Mouse (Mus musculus) gastrocnemius, postnatal 4 days (tissue): ENCODE data around the gene Gclc. TPM values are rescaled to one million over a fixed set of nuclear protein-coding genes. Genes with fewer than 3 reads are reported as not detected.

Experiments used
- DNase-seq, 2 experiments: peaks; one replicate each; pipeline ENCODE4 v3.0.0; 2021 to 2022; ENCODE audit warnings: low spot score in 2 of 2, mixed read lengths in 2 of 2
- long read RNA-seq, 2 experiments: library from polyadenylated mRNA; stranded (forward); transcript quantifications; one replicate each; pipeline ENCODE4 v2.0.0; 2021
- total RNA-seq, 2 experiments: library from RNA; stranded (reverse); gene quantifications; 2 replicates each; pipeline ENCODE4 v1.2.3; 2021

Gclc gene
- 10 to 100 TPM in 1 of 2 experiments, 1 to 10 TPM in 1; 7.2 to 10.1 TPM for total RNA-seq
- long read RNA-seq, experiment 1, transcript Gclc-201 (16 exons, 3,423 nt) = major isoform, 16 of 21 reads
- long read RNA-seq, experiment 1, partial matches to known transcripts = 0 of 21 reads
- long read RNA-seq, experiment 1, other reads (novel, unspliced or antisense) = 5 of 21 reads
- long read RNA-seq, experiment 2, transcript Gclc-201 (16 exons, 3,423 nt) = major isoform, 9 of 19 reads
- long read RNA-seq, experiment 2, partial matches to known transcripts = 1 of 19 reads
- long read RNA-seq, experiment 2, other reads (novel, unspliced or antisense) = 9 of 19 reads

DNA sequence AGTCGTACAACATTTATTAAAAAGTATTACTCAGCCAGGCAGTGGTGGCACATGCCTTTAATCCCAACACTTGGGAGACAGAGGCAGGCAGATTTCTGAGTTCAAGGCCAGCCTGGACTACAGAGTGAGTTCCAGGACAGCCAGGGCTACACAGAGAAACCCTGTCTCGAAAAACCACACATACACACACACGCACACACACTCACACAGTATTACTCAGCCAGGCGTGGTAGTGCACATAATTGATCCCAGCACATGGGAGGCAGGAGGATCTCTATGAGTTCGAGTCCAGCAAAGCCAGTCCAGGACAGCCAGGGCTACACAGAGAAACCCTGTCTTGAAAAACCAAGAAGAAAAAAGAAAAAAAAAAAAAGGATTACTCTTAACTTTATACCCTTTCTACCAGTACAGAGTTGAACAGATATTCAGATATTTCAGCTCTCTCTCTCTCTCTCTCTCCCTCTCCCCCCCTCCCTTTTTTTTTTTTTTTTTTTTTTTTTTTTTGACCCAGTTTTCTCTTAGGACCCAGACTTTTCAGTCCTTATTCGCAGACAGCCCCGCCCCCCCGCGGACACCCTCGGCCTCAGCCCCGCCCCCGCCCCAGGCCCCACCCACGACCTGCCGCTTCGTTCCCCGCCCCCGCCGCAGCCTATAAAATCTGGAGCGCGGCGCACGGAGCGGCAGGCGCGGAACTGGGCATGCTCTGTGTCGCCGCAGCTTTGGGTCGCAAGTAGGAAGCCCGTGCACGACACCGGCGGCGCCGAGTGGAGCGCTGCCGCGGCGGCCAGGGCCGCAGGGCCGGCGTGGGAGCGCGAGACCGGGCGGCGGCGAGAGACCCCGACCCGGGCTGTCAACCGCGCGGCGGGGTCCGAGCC is at the start of gene Gclc:
Gene Gclc (plus strand): TSS at position 683 of the 875 bp plus-strand sequence.
- DNase-seq = peak; percentile 75 to 89

DNA sequence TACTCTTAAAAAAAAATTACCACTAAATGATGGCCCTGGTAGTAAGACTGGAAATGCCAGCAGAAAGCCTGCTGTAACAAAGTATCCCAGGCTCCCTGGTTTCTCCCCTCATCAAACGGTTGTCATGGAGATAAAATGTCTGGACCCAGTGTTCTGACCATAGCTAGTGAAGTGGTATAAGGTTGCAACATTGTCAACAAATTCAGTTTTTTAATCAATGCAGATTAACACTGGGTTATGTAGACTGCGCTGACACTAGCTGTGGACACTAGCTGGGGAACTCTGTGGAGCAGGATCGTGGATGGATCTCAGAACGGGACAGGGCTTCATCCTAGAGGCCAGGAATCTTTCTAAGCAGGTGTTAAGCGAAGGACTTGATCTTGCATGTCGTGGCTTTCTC is 47.8 kb upstream of the Gclc start:
- DNase-seq = no peak

DNA sequence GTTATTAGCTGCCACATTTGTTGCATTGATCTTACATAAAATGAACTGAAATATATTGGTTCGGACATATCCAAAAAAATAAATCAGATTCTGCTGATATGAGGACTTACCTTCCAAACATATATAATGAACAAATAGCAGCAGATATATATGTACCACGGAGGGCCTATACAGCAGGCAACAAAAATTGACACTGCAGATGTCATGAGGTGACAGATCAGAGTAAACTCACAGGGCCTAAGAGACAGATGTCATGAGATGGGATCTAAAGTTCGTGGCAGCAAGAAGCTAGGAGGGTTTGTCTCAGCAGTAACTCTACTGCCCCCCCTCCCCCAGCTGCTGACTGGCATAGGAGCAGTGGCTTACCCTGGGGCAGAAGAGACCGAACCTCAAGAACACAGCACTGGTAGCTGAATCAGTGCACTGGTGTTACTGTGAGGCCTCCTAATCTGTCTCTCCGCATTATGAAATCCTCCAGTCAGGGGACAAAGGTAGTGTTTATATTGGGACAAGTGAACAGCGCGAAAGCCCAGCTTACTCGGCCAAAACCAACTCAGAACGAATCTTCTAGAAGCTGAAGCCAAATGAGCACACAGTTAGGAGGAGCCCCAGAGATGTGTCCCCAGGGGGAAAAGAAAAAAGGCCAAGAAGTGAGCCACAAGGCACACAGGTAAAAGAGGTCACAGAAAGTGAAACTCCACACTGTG is 46.7 kb upstream of the Gclc start:
- no peak for DNase-seq

DNA sequence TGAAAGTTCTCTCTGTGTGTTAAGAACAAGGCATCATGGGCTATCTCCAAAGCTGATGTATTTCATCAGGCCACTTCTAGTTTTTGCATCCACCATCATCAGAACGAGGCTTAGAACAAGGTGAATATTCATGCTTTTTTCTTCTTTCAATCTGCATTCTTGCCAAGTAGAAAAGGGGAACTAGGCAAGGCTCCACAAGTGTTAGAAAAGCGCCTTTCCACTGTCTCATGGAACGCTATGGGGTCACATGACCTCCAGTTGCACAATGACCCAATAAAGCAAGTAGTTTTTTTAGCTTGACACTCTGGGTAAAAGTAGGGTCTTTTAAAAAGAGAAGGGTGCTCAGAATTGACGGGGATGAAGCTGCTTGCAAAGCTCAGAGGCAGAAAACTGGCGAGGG is 45.4 kb upstream of the Gclc start:
- DNase-seq = no peak

DNA sequence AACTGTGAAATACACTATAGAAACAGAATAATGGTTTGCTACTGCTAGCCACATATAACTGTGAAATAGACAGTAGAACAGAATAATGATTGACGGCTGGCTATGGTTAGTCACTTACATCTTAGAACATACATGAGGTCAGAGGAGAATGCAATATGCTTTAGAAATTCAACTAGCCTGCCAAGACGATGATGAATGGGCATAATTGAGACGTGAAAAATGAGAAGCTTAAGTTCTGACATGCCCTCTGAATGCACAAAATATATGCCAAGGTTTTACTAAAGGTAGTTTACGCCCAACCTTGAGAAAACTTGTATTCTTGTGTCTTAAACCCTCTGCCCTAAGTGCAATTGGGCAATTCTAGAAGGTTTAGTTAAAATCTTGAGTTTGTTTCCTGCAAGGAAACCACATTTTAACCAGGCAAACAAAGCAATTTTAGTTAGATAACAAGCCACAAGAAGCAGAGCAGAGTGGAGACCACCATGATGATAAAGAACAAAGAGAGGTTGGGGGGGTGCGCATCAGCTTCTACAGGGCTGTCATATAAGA is 43.2 kb upstream of the Gclc start:
- no peak for DNase-seq

DNA sequence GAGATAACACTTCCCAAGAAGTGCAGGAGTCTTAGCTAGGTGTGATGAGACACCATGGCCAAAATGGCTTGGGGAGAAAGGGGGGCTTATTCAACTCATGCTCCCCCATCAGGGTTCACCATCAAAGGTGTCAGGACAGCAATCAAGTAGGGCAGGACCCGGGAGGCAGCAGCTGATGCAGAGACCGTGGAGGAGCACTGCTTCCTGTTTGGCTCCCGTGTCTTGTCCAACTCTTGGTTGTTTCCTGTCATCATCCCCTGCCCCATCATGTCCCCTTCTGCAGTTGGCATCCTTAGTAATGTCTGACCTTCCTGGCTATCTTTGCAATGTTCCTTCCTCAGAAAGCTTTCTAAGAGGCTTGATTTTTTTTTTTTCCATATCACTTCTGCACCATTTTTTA is 41.5 kb upstream of the Gclc start:
- DNase-seq = no peak

DNA sequence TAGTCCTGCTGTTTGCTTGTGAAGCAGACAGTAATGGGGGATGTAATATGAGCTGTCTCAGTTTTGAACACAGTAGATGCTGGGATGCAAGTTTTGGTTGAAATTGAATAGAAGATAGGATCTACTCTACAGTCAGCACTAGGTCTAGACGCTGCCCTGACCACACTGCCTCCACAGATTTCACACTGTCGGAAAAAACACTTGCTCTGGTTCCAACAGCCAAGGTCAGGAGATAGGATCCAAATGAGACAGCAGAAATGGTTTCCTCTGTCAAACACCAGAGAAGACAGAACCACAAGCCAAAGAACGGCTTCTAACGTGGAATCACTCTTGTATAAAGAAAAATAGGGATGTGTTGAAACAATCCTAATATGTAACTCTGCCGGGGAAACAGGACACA is 41.0 kb upstream of the Gclc start:
- no peak for DNase-seq

DNA sequence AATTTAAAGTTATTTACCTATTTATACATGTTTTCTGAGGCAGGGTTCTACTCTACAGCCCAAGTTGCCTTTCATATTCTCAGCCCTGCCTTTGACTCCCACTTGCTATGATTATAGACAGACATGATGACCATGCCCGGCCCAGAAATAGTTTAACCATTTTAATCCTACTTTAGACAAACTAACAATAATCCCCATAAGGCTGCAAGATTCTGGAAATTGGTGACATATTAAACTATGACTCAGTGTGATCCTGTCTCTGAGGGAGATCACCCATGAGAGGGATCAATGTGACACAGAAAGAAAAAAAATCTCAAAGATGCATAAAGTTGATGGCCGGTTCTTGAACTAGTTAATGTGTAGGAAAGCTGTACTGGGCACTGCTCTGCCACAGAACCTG is 39.1 kb upstream of the Gclc start:
- no peak for DNase-seq

DNA sequence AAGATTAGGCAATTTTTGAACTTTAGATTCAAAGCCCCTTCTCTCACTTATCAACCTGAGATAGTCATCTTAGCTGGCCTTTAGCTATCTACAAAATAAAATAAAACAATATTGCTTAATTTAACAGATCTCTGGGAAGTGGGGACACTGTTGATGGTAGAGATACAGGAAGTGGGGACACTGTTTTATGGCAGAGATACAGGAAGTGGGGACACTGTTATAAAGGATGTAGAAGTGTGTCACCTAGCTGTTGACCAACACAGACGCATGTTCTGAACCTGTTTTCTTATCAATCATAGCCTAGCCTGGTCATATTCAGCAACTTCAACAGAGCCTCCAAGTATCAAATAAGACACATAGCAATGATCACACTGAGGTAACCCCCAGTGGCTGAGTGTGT is 38.3 kb upstream of the Gclc start:
- no peak for DNase-seq

DNA sequence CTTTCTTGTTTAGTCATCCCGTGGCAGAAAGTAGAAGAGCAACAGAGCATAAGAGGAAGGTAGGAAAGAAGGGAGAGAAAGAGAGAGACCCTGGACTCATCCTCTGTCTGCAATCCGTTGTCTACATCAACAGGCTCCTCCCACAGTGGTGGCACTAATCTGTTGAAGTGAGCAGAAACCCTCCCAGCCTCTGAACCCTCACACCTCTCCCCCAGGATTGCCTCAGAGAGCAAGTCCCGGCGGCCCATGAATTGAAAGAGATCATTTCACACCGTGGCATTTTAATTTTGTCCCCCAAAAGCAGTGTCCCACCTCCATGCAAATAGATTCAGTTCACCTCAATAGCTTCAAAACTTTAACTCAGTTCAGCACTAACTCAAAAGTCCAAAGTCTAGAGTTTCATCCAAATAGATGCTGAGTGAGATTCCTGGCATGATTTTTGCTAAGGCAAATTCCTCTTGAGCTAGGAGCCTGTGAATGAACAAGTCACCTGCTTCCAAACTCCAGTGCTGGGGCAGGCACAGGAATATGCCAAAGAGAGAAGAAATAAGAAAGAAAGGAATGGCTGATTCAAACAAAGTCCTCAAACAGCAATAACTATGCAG is 36.4 kb upstream of the Gclc start:
- DNase-seq = no peak

DNA sequence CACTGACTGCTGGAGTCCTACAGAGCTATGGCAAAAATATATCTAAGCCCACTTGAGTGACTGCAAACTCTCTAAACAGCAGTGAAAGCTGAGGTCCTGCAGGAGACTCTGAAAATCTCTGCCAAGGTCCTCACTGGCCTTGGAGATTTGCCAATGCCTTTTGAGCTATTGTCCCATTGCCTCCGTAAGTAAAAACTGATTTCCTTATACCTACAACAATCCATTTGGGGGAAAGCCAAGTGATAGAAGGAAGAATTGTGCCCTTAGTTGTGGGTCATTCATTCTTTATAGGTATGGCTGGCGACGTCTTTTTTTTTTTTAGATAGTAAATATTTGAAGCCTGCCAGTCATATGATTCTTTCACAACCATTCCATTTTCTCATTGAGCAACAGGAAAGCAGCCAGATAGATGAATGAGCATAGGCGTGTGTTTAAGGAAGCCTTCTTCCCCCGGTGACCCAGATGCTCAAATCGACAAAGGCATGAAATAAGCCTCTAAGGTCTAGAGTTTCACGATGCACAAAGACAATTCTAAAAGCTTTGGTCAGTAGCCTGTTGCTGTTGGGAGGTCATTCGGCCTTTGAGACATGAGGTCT is 35.4 kb upstream of the Gclc start:
- no peak for DNase-seq

DNA sequence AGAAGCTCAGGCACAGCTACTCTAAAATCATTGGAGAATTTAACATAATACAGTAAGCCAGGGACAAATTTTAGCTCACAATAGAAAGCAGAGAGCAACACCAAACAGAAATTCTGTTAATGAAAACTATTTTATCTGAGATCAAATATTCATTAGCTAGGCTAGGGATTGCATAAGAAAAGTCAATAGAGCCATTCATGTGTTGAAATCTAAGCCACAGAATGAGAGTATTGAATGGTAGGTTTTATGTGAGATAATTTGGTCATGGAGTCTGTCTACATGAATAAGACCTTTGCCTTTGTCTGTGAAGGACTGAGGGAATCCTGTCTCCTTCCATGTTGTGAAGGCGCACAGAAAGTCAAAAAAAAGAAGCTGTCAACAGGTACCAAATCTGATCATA is 34.7 kb upstream of the Gclc start:
- DNase-seq = no peak

DNA sequence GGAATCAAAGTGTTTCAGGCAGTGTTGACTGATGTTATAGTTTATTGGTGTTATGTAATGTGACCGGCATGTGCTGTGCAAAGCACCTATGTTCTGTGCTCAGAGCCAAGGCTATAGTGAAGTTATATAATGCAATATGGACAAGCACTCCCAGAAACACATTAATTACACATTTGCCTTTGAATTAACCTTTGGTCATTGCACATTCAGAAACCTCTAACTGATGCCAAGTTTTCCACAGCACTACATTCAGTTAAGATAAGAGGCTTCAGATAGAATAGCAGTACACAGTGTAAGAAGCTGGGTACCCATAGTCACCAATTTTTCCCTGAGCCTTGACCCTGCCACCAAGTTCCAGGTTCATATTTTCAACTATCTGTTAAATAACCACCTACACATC is 32.0 kb upstream of the Gclc start:
- DNase-seq = no peak

DNA sequence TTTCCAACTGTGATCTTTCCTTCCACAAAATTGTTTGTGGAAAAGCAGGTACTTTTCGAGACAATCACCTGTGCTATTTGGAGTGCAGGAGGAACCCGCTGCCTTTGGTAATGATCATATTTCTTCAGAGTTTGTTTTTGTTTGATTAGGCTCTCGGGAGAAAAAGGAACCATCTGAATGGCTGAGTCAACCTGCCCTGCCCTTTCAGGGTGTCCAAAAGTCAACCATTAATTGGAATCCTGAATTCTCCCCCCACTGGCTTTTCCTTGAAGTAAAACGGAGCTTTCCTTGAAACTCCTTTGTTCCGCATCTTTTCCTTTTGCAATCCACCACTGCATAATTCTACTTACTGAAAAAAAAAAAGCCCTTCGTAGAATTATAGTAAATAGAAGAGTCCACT is 30.1 kb upstream of the Gclc start:
- no peak for DNase-seq

DNA sequence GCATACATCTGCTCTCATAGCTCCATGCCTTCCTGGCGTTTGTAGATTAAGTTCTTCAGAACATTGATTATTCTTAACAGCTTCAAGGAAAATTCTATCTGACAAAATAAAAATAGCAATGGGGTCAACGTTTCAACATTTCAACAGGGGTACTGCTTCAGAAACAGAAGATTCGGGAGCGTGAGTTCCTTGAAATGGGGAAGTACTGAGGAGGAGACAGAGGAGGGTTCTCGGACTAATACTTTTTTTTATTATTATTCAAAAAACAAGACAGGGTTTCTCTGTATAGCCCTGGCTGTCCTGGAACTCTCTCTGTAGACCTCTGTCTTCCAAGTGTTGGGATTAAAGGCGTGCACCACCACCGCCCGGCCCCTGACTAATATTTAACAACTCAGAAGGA is 28.9 kb upstream of the Gclc start:
- no peak for DNase-seq

DNA sequence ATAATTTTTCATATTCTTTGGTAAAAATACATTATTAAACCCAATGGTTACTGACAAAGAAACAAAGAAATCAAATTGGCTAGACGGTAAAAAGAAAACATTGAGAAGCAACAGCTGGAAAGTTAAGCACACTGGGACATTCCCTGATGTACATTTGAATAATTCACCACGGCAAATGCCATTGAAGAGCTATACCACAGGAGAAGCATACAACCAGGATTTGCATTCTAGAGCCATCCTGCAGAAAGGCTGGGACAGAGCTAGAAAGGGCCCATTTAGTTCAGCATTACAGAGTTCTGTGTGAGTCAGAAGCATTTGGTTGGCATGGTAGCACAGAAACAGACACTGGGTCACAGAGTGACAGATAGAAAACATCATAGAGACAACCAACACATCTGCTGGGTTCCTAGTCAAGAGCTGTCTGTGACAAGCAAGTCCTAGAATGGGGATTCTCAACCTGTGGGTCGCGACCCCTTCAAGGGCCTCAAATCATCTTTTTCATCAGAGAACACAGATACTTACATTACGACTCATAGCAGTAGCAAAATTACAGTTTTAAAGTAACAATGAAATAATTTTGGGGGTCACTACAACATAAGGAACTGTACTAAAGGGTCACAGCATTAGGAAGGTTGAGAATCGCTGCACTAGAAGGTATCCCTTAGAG is 28.2 kb upstream of the Gclc start:
- DNase-seq = no peak

DNA sequence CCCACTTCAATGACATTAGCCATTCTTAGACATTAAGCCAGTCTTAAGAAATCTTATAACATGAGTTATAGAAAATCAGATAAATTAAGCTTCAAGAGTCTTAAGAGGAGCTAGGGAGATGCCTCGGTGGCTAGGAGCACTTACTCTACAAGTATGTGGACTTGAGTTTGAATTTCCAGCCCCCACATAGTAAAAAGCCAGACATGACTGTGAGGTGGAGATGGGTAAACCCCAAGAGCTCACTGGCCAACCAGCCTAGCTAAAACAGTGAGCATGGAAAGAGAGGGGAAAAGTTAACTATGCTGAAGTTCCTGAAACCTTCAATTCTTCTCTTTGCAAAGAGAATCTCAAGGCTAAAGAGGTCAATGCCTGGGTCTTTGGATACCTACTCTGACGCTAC is 27.3 kb upstream of the Gclc start:
- DNase-seq = no peak

DNA sequence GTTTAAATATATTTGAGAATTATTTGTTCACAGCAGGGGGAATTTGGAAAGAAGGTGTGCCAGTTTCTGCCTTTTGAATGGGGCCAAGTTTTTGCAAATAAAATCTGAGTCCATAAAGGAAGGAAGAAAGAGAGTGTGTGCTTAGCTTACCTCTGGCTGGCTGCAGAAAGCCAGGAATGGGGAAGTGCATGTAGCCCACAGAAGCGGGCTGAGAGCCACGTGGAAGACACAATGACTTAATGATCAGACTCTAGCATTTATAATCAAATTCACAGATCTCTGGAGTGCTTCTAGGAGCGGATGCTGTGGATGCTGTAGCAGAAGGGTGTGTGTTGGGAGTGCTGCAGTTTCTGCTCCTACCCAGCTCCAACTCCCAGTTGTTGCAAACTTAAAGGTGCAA is 22.3 kb upstream of the Gclc start:
- no peak for DNase-seq

DNA sequence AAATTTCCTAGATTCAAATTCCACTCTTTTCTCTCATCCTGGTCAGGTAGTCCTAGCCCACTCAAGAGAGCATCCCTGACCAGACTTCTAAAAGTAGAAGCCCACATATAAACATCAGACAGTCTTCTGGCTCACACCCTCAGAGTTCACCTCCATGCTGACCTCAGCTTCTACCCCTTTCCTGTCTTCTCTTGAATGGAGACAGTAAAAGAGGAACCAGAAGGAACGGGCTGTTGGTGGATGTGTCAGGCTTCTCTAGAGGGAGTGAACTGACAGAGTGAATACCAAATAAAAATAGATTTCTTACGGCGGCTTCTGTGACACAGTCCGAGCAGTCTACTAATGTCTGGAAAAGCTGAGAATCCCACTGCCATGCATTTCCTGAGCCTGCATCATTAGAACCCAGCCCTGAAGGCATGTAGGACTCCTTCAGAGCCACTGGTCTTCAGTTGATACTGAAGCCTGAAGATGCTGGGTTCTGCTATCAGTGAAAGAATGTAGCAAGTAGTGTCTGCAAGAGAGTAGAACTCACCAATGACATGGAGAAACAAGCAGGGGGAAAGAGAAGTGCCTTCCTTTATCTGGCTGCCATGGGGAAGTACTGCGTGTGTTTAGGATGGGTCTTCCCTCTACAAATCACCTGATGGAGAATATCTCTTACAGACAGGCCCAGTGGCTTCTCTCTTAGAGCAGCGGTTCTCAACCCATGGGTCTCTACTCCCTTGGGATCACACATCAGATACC is 16.9 kb upstream of the Gclc start:
- no peak for DNase-seq

DNA sequence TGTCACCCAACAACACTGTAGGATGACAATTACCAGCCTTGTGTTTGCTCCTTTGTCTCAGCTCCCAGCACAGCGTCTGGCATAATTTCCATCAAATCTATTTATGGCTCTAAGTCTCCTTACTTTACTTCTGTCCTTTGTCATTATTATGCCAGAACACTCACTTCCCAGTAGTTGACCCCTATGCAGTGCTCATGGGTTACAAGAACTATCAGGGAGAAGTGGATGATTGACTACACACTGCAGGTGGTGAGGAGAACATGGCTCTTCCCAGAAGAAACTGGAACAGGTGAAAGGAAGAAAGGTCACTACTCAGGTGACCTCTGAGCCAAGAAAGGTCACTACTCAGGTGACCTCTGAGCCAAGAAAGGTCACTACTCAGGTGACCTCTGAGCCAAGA is 12.9 kb upstream of the Gclc start:
- DNase-seq = no peak
